Mouse (Mus musculus) heart, adult 2 months (tissue): Measurements from ENCODE around the gene Appl1. TPM values are rescaled to one million over a fixed set of nuclear protein-coding genes. Genes with fewer than 3 reads are reported as not detected.

ENCODE experiments used
- DNase-seq, 2 experiments: peaks; one replicate each; pipeline ENCODE4 v3.0.0; 2021
- H3K27ac ChIP-seq: fragments of 200-600 bp; 2 replicates; pipeline ENCODE4 v1.8.1; 2022
- H3K27me3 ChIP-seq: fragments of 200-500 bp; 2 replicates; pipeline ENCODE4 v1.6.1; 2012; ENCODE audit warnings: mild to moderate bottlenecking, low read length, inconsistent platforms, mixed read lengths; ENCODE audit not compliant: control insufficient read depth, insufficient read depth
- H3K36me3 ChIP-seq: fragments of 200-500 bp; 2 replicates; pipeline ENCODE4 v1.6.1; 2012; ENCODE audit warnings: low read length, inconsistent platforms; ENCODE audit not compliant: control insufficient read depth, insufficient read depth
- H3K4me1 ChIP-seq: fragments of 200-500 bp; 2 replicates; pipeline ENCODE4 v1.6.1; 2011; ENCODE audit warnings: low read length; ENCODE audit not compliant: control insufficient read depth, insufficient read depth
- H3K4me3 ChIP-seq: fragments of 200-600 bp; 2 replicates; pipeline ENCODE4 v1.8.1; 2022
- H3K79me2 ChIP-seq: fragments of 200-500 bp; replicated peaks from 2 replicates; pipeline ENCODE4 v1.6.1; 2012; ENCODE audit warnings: mild to moderate bottlenecking, inconsistent platforms, low read length, moderate library complexity, mixed read lengths; ENCODE audit not compliant: control insufficient read depth, insufficient read depth
- H3K9ac ChIP-seq: fragments of 200-500 bp; 2 replicates; pipeline ENCODE4 v1.6.1; 2012; ENCODE audit warnings: low read depth, mild to moderate bottlenecking, control low read depth, inconsistent platforms, low read length, mixed read lengths
- CTCF ChIP-seq: fragments of 200-600 bp; IDR thresholded peaks from 2 replicates; pipeline ENCODE4 v1.8.1; 2022; ENCODE audit warnings: antibody characterized with exemption, mild to moderate bottlenecking, moderate library complexity
- EP300 ChIP-seq: fragments of 200-500 bp; IDR thresholded peaks from 2 replicates; pipeline ENCODE4 v1.6.1; 2011; ENCODE audit warnings: low read depth, low read length, control low read depth; ENCODE audit not compliant: insufficient read depth
- POLR2A ChIP-seq: fragments of 200-500 bp; IDR thresholded peaks from 2 replicates; pipeline ENCODE4 v1.6.1; 2011; ENCODE audit warnings: mild to moderate bottlenecking, low read depth, low read length, control low read depth; ENCODE audit not compliant: insufficient read depth
- WGBS: fragments of 180-500 bp; shearing (Covaris S2); methylation state at CpG from one replicate; pipeline ENCODE4 v1.1.7; 2018; 5-methylcytosine and 5-hydroxymethylcytosine counted together
- intact Hi-C: fragments of 180-260 bp; cut with DNase I; formaldehyde crosslinking; loops from one replicate; pipeline ENCODE4 v1.15.1; 2025
- polyA plus RNA-seq: library from polyadenylated mRNA; depleted of rRNA; stranded (reverse); fragments of >200 nt; gene quantifications from 2 replicates; pipeline ENCODE4 v1.2.3, GENCODE M21; 2012
- total RNA-seq, 2 experiments: library from RNA; stranded (reverse); gene quantifications; 2 replicates each; pipeline ENCODE4 v1.2.3; 2021

Gene Appl1
- total and polyA plus RNA-seq, 3 experiments: 3.6 to 19.5 (median 18.9) TPM

GRCm38 (mm10) chr14:26976212-26976611, 5.2 kb upstream of the Appl1 start:
- H3K4me1 ChIP-seq: no peaks in the 10 kb centered on the region; the same call in 1 of the 2 replicates
- no peaks in the 10 kb centered on the region for H3K27me3 ChIP-seq
- H3K79me2 ChIP-seq: no peaks in the 10 kb centered on the region
- no peaks in the 10 kb centered on the region for H3K36me3 ChIP-seq
- no peak for DNase-seq
- WGBS: 76% methylated on average over 7 of the region's 7 CpGs
- no peak overlapping the region for H3K27ac ChIP-seq
- no peak overlapping the region for H3K9ac ChIP-seq
- intact Hi-C loops: loop anchor here (10.0 kb wide), 1 partner anchor 449 kb away; the partner anchor contains the start of gene Fam208a
- H3K4me3 ChIP-seq: no peak overlapping the region
- TF ChIP-seq POLR2A: no peak
- no peak for TF ChIP-seq CTCF
- no peak for TF ChIP-seq EP300

- H3K27me3 ChIP-seq: no peaks in the 10 kb centered on the region
- no peak overlapping the region for H3K4me3 ChIP-seq
- H3K79me2 ChIP-seq: no peaks in the 10 kb centered on the region
- no peak for DNase-seq
- TF ChIP-seq CTCF: no peak
- no peak for TF ChIP-seq EP300
- TF ChIP-seq POLR2A: no peak
- intact Hi-C loops: loop anchor here (10.0 kb wide), 1 partner anchor 449 kb away; the partner anchor contains the start of gene Fam208a
- H3K9ac ChIP-seq: no peak overlapping the region
- H3K36me3 ChIP-seq: no peaks in the 10 kb centered on the region
- no peak overlapping the region for H3K27ac ChIP-seq
- WGBS: 70% methylated on average over 3 of the region's 3 CpGs
- H3K4me1 ChIP-seq: peaks cover 1% of the 10 kb centered on the region; the same call in 1 of the 2 replicates
Measured at GRCm38 (mm10) chr14:26975490-26975889, 4.5 kb upstream of the Appl1 start.

GRCm38 (mm10) chr14:26973089-26973488, 2.1 kb upstream of the Appl1 start:
- WGBS: 71% methylated on average over 2 of the region's 2 CpGs
- H3K9ac ChIP-seq: no peak overlapping the region
- intact Hi-C loops: loop anchor here (10.0 kb wide), 1 partner anchor 452 kb away; the partner anchor contains the start of gene Fam208a
- DNase-seq: no peak
- peaks cover 4% of the 10 kb centered on the region; the same call in 1 of the 2 replicates for H3K79me2 ChIP-seq
- peaks cover 3% of the 10 kb centered on the region for H3K36me3 ChIP-seq
- peaks cover 1% of the 10 kb centered on the region; the same call in 1 of the 2 replicates for H3K4me1 ChIP-seq
- no peak overlapping the region for H3K4me3 ChIP-seq
- TF ChIP-seq CTCF (peak; percentile 19), POLR2A (no peak), EP300 (no peak)
- no peaks in the 10 kb centered on the region for H3K27me3 ChIP-seq
- no peak overlapping the region for H3K27ac ChIP-seq

- peak; percentile 97 to 100 for DNase-seq
- peaks cover 11% of the 10 kb centered on the region for H3K79me2 ChIP-seq
- WGBS: 1% methylated on average over 50 of the region's 53 CpGs
- H3K36me3 ChIP-seq: peaks cover 3% of the 10 kb centered on the region
- H3K27ac ChIP-seq: peak overlapping the region; percentile 87
- peaks cover 1% of the 10 kb centered on the region; the same call in 1 of the 2 replicates for H3K4me1 ChIP-seq
- H3K4me3 ChIP-seq: peak overlapping the region; percentile 57
- H3K27me3 ChIP-seq: no peaks in the 10 kb centered on the region
- intact Hi-C loops: loop anchor here (10.0 kb wide), 1 partner anchor 454 kb away; the partner anchor contains the start of gene Fam208a
- TF ChIP-seq EP300 (no peak; the same call in 1 of the 2 replicates), POLR2A (peak; percentile 98), CTCF (no peak; the same call in 1 of the 2 replicates)
- peak overlapping the region; percentile 90 for H3K9ac ChIP-seq
Measured at GRCm38 (mm10) chr14:26970439-26970932, 546 bp downstream of the Appl1 start.

GRCm38 (mm10) chr14:26969856-26970407, 1.1 kb downstream of the Appl1 start:
- under 1% methylated on average over 62 of the region's 62 CpGs for WGBS
- peaks cover 3% of the 10 kb centered on the region for H3K36me3 ChIP-seq
- no peaks in the 10 kb centered on the region for H3K27me3 ChIP-seq
- H3K4me1 ChIP-seq: peaks cover 1% of the 10 kb centered on the region; the same call in 1 of the 2 replicates
- H3K9ac ChIP-seq: peak overlapping the region; percentile 90
- H3K79me2 ChIP-seq: peaks cover 11% of the 10 kb centered on the region
- peak overlapping the region; percentile 57 for H3K4me3 ChIP-seq
- H3K27ac ChIP-seq: peak overlapping the region; percentile 84
- peak; percentile 51 for TF ChIP-seq CTCF
- TF ChIP-seq POLR2A: no peak
- DNase-seq: no peak
- intact Hi-C loops: loop anchor here (10.0 kb wide), 1 partner anchor 455 kb away; the partner anchor contains the start of gene Fam208a

GRCm38 (mm10) chr14:26969164-26969563, 1.9 kb downstream of the Appl1 start:
- Histone ChIP-seq H3K4me1 (peaks cover 1% of the 10 kb centered on the region; the same call in 1 of the 2 replicates), H3K36me3 (peaks cover 3% of the 10 kb centered on the region), H3K79me2 (peaks cover 11% of the 10 kb centered on the region), H3K27me3 (no peaks in the 10 kb centered on the region), H3K9ac (no peak overlapping the region), H3K27ac (no peak overlapping the region; the same call in none of the 2 replicates), H3K4me3 (peak overlapping the region; percentile 57)
- intact Hi-C loops: no loop called here
- no peak for DNase-seq
- 70% methylated on average over 3 of the region's 3 CpGs for WGBS
- TF ChIP-seq CTCF: no peak
- no peak for TF ChIP-seq EP300
- no peak for TF ChIP-seq POLR2A
